Comparison of ENCODE assay signal across 8 mouse cellular contexts in the genomic region with DNA sequence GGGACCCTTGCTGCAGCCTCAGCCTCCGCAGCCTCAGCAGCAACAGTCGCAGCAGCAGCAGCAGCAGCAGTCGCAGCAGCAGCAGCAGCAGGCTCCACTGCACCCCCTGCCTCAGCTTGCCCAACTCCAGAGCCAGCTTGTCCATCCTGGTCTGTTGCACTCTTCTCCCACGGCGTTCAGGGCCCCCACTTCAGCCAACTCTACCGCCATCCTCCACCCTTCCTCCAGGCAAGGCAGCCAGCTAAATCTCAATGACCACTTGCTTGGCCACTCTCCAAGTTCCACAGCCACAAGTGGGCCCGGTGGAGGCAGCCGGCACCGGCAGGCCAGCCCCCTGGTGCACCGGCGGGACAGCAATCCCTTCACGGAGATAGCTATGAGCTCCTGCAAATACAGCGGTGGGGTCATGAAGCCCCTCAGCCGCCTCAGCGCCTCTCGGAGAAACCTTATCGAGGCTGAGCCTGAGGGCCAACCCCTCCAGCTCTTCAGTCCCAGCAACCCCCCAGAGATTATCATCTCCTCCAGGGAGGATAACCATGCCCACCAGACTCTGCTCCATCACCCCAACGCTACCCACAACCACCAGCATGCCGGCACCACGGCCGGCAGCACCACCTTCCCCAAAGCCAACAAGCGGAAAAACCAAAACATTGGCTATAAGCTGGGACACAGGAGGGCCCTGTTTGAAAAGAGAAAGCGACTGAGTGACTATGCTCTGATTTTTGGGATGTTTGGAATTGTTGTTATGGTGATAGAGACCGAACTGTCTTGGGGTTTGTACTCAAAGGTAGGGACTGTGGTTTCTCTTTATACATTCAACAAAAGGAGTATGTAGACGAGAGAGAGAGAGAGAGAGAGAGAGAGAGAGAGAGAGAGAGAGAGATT. TPM values are rescaled to one million over a fixed set of nuclear protein-coding genes. Genes with fewer than 3 reads are reported as not detected.
DNase-seq lines count a peak whose midpoint lies in the region; ATAC-seq and TF ChIP-seq lines count a peak whose summit lies in the region.

No protein-coding gene starts in this region.

- H3K27ac ChIP-seq in heart, adult 2 months: no peak overlapping the region
- H3K27ac ChIP-seq in kidney, adult 2 months (ENCODE audit: insufficient read depth, low read depth, low read length): no peak overlapping the region
- no peak overlapping the region for H3K27ac ChIP-seq in liver, embryonic 12.5 days
- H3K27ac ChIP-seq in neural tube, embryonic 12.5 days: no peak overlapping the region

- H3K4me2 ChIP-seq in liver, embryonic 12.5 days: peak overlapping the region; percentile 65
- H3K4me2 ChIP-seq in neural tube, embryonic 12.5 days (replicated peaks): peak overlapping the region; percentile 91

- ATAC-seq in liver, embryonic 12.5 days: no peak
- ATAC-seq in neural tube, embryonic 12.5 days (ENCODE audit: low FRiP score, low read depth): peak; percentile 31
- ATAC-seq in megakaryocyte-erythroid progenitor cell, adult 5-6 weeks (replicated peaks; ENCODE audit: low FRiP score, low TSS enrichment, poor library complexity, severe bottlenecking): no peak

- no peak for TF ChIP-seq EP300 in heart, adult 2 months (IDR thresholded peaks at IDR 0.05; ENCODE audit: insufficient read depth, low read depth, low read length)

- DNase-seq in Muller cell, postnatal 12 days (ENCODE audit: inconsistent ontology term): peak; percentile 75
- DNase-seq in brain, embryonic 14.5 days (ENCODE audit: low read depth): peak; percentile 72
- peak; percentile 53 to 59 for DNase-seq in heart, adult 2 months
- peak; percentile 40 for DNase-seq in kidney, adult 2 months
- DNase-seq in urinary bladder, adult 2 months (ENCODE audit: low spot score): no peak

- 0 out of 2 replicates have a peak, but pooled peaks cover 7% of the 10 kb centered on the region for H3K27me3 ChIP-seq in heart, adult 2 months (ENCODE audit: control insufficient read depth, insufficient read depth, low read length)
- no peaks in the 10 kb centered on the region for H3K27me3 ChIP-seq in kidney, adult 2 months (replicated peaks; ENCODE audit: control insufficient read depth, insufficient read depth, low read length)
- H3K27me3 ChIP-seq in liver, embryonic 12.5 days (replicated peaks): peaks cover 66% of the 10 kb centered on the region
- H3K27me3 ChIP-seq in neural tube, embryonic 12.5 days (replicated peaks): peaks cover 31% of the 10 kb centered on the region

- no peak for TF ChIP-seq POLR2A in brain, embryonic 14.5 days (IDR thresholded peaks at IDR 0.05; ENCODE audit: borderline replicate concordance, extremely low read depth, insufficient read depth, insufficient read length, poor library complexity, severe bottlenecking)
- no peak for TF ChIP-seq POLR2A in heart, adult 2 months (IDR thresholded peaks at IDR 0.05; ENCODE audit: insufficient read depth, low read depth, low read length)
- no peak for TF ChIP-seq POLR2A in kidney, adult 2 months (IDR thresholded peaks at IDR 0.05; ENCODE audit: low read depth, low read length)

- no peaks in the 10 kb centered on the region for H3K36me3 ChIP-seq in heart, adult 2 months (ENCODE audit: control insufficient read depth, insufficient read depth, low read length)
- H3K36me3 ChIP-seq in kidney, adult 2 months (ENCODE audit: control insufficient read depth, insufficient read depth, low read length): no peaks in the 10 kb centered on the region
- no peaks in the 10 kb centered on the region for H3K36me3 ChIP-seq in liver, embryonic 12.5 days
- no peaks in the 10 kb centered on the region for H3K36me3 ChIP-seq in neural tube, embryonic 12.5 days

- 0 out of 2 replicates have a peak, but pooled peaks cover 1% of the 10 kb centered on the region for H3K4me1 ChIP-seq in heart, adult 2 months (ENCODE audit: control insufficient read depth, insufficient read depth, low read length)
- H3K4me1 ChIP-seq in kidney, adult 2 months (ENCODE audit: control insufficient read depth, insufficient read depth, low read length): no peaks in the 10 kb centered on the region
- peaks cover 16% of the 10 kb centered on the region for H3K4me1 ChIP-seq in liver, embryonic 12.5 days
- peaks cover 32% of the 10 kb centered on the region for H3K4me1 ChIP-seq in neural tube, embryonic 12.5 days

- peaks cover 6% of the 10 kb centered on the region; the same call in 1 of the 2 replicates for H3K9me3 ChIP-seq in liver, embryonic 12.5 days (replicated peaks)
- H3K9me3 ChIP-seq in neural tube, embryonic 12.5 days: peaks cover 10% of the 10 kb centered on the region; the same call in 1 of the 2 replicates

- peak overlapping the region; percentile 43 for H3K4me3 ChIP-seq in heart, adult 2 months
- H3K4me3 ChIP-seq in kidney, adult 2 months (ENCODE audit: insufficient read depth, low read depth, low read length): peak overlapping the region; percentile 10
- peak overlapping the region; percentile 34 for H3K4me3 ChIP-seq in liver, embryonic 12.5 days
- H3K4me3 ChIP-seq in neural tube, embryonic 12.5 days: peak overlapping the region; percentile 41

- intact Hi-C loops in heart, adult 2 months (cut with DNase I): no loop called here

- no peak for TF ChIP-seq CTCF in brain, embryonic 14.5 days (IDR thresholded peaks at IDR 0.05; ENCODE audit: borderline replicate concordance, extremely low read depth, insufficient read depth, insufficient read length)
- TF ChIP-seq CTCF in heart, adult 2 months (IDR thresholded peaks at IDR 0.05): no peak
- TF ChIP-seq CTCF in kidney, adult 2 months (conservative IDR thresholded peaks at IDR 0.05; ENCODE audit: insufficient read depth, insufficient read length, low read depth, low read length): no peak

- 4% methylated on average over 25 of the region's 25 CpGs for WGBS in heart, adult 2 months
- 5% methylated on average over 25 of the region's 25 CpGs for WGBS in kidney, adult 2 months
- WGBS in liver, embryonic 12.5 days (ENCODE audit: insufficient replicate concordance): 9% methylated on average over 25 of the region's 25 CpGs
- WGBS in neural tube, embryonic 12.5 days: 4% methylated on average over 25 of the region's 25 CpGs

- H3K9ac ChIP-seq in heart, adult 2 months (ENCODE audit: low read depth, low read length): peak overlapping the region; percentile 21
- no peak overlapping the region for H3K9ac ChIP-seq in liver, embryonic 12.5 days
- H3K9ac ChIP-seq in neural tube, embryonic 12.5 days: peak overlapping the region; percentile 53

- H3K79me2 ChIP-seq in heart, adult 2 months (replicated peaks; ENCODE audit: control insufficient read depth, insufficient read depth, low read length): no peaks in the 10 kb centered on the region

RNA-seq across cellular contexts. Expression of a gene that starts 0.9 kb away (rescaled TPM):
- 11.5 and 13.8 TPM in 2 replicates for polyA plus RNA-seq in brain, embryonic 14.5 days (2012; rRNA removed)
- 1 to 10 TPM; 2.0 to 3.3 TPM for total RNA-seq in heart, adult 2 months (2021)
- 0.84 and 2.0 TPM in 2 replicates for polyA plus RNA-seq in heart, adult 2 months (2012; rRNA removed)
- polyA plus RNA-seq in kidney, adult 2 months (2012; rRNA removed): 1.3 TPM in 2 replicates
- 0.12 TPM in 1 of 2 replicates, not detected in the other for polyA plus RNA-seq in liver, embryonic 12.5 days (2016; fragmentation: Nextera tagmentation; extraction: Ambion mirVana)
- polyA plus RNA-seq in neural tube, embryonic 12.5 days (2016; fragmentation: Nextera tagmentation; extraction: Ambion mirVana): 2.7 and 3.4 TPM in 2 replicates
- not detected in 2 replicates for total RNA-seq in megakaryocyte-erythroid progenitor cell, adult 5-6 weeks (2014; fragmentation: Nextera tagmentation)
- not detected in 2 replicates for total RNA-seq in megakaryocyte-erythroid progenitor cell, adult 5-6 weeks (2017)
- polyA plus RNA-seq in urinary bladder, adult 2 months (2012; rRNA removed): 10.6 and 16.4 TPM in 2 replicates
